Comparison of ENCODE assay signal across 21 mouse cellular contexts in the genomic region with DNA sequence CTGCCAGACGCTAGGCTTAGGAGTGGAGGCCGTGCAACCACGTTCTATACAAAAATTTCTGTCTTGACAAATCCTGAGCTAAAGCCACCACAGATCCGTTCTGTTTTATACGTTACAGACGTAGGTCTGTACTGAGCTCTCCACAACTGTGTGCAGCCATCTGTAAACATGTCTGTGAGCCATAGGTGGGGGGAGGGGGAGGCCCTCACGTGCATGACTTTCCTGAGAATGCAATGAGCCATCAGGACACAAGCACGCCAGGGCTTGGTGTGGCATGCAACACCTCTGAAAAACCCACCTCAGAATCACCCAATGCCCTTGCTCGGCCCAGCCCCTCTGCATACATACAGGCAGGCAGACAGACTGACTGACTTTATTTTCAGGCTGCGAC. TPM values are rescaled to one million over a fixed set of nuclear protein-coding genes. Genes with fewer than 3 reads are reported as not detected.
A peak's percentile ranks its signal among the peaks of the same experiment; 100 is the strongest.
DNase-seq lines count a peak whose midpoint lies in the region; ATAC-seq lines count a peak whose summit lies in the region.
"Had no signal": no experiment of that assay in that cellular context is flagged by ENCODE, and none has a peak within 500 bp of the region (broad histone marks: within the 10 kb centered on the region; RNA-seq: fewer than 3 reads in every experiment).

No protein-coding gene starts in this region.

- no peak for ATAC-seq in hindbrain, embryonic 13.5 days (ENCODE audit: low FRiP score)
- ATAC-seq in embryonic facial prominence, embryonic 14.5 days (ENCODE audit: low read depth) = peak; percentile 37; the same call in 1 of the 2 replicates
- ATAC-seq in neural tube, embryonic 15.5 days (ENCODE audit: low FRiP score) = no peak
- ATAC-seq: activated CD4-positive, CD25-positive, alpha-beta regulatory T cell, adult 4 months; forebrain, embryonic 14.5 days; intestine, embryonic 16.5 days had no signal

- H3K9ac ChIP-seq in hindbrain, embryonic 13.5 days = no peak overlapping the region
- no peak overlapping the region for H3K9ac ChIP-seq in embryonic facial prominence, embryonic 14.5 days (ENCODE audit: low read depth, low read length)
- H3K9ac ChIP-seq in neural tube, embryonic 15.5 days (replicated peaks) = no peak overlapping the region
- H3K9ac ChIP-seq: embryonic facial prominence, embryonic 12.5 days; limb, embryonic 15.5 days; liver, embryonic 14.5 days; lung, embryonic 14.5 days; midbrain, embryonic 12.5 days had no signal

- H3K4me2 ChIP-seq in hindbrain, embryonic 13.5 days = no peak overlapping the region
- no peak overlapping the region for H3K4me2 ChIP-seq in embryonic facial prominence, embryonic 14.5 days (ENCODE audit: low read depth, low read length)
- H3K4me2 ChIP-seq in neural tube, embryonic 15.5 days = no peak overlapping the region
- H3K4me2 ChIP-seq: embryonic facial prominence, embryonic 12.5 days; heart, embryonic 11.5 days; limb, embryonic 15.5 days; lung, embryonic 14.5 days; midbrain, embryonic 12.5 days had no signal

- 81% methylated on average over 10 of the region's 10 CpGs for WGBS in hindbrain, embryonic 13.5 days
- WGBS in hindbrain, embryonic 10.5 days = 83% methylated on average over 10 of the region's 10 CpGs
- 42% methylated on average over 10 of the region's 10 CpGs for WGBS in embryonic facial prominence, embryonic 14.5 days
- 67% methylated on average over 10 of the region's 10 CpGs for WGBS in neural tube, embryonic 15.5 days

- no peak overlapping the region for H3K4me3 ChIP-seq in hindbrain, embryonic 13.5 days
- H3K4me3 ChIP-seq in hindbrain, embryonic 10.5 days = no peak overlapping the region
- no peak overlapping the region for H3K4me3 ChIP-seq in embryonic facial prominence, embryonic 14.5 days (ENCODE audit: low read depth, low read length)
- H3K4me3 ChIP-seq in neural tube, embryonic 15.5 days (replicated peaks) = no peak overlapping the region
- H3K4me3 ChIP-seq: embryonic facial prominence, embryonic 12.5 days; limb, embryonic 15.5 days; midbrain, embryonic 12.5 days had no signal

- no peaks in the 10 kb centered on the region for H3K36me3 ChIP-seq in hindbrain, embryonic 13.5 days
- no peaks in the 10 kb centered on the region for H3K36me3 ChIP-seq in hindbrain, embryonic 10.5 days
- H3K36me3 ChIP-seq in embryonic facial prominence, embryonic 14.5 days (ENCODE audit: control insufficient read depth, insufficient read depth, low read length) = no peaks in the 10 kb centered on the region
- H3K36me3 ChIP-seq in neural tube, embryonic 15.5 days = no peaks in the 10 kb centered on the region
- H3K36me3 ChIP-seq: embryonic facial prominence, embryonic 12.5 days; G1E; limb, embryonic 15.5 days; midbrain, embryonic 12.5 days had no signal

- H3K27ac ChIP-seq in hindbrain, embryonic 13.5 days = peak overlapping the region; percentile 35; the same call in 1 of the 2 replicates
- no peak overlapping the region for H3K27ac ChIP-seq in hindbrain, embryonic 10.5 days
- H3K27ac ChIP-seq in embryonic facial prominence, embryonic 14.5 days (replicated peaks; ENCODE audit: low read depth, low read length) = no peak overlapping the region
- H3K27ac ChIP-seq in neural tube, embryonic 15.5 days (replicated peaks) = no peak overlapping the region
- H3K27ac ChIP-seq: embryonic facial prominence, embryonic 12.5 days; liver, embryonic 14.5 days; midbrain, embryonic 12.5 days had no signal

- no peaks in the 10 kb centered on the region for H3K9me3 ChIP-seq in hindbrain, embryonic 13.5 days
- H3K9me3 ChIP-seq in hindbrain, embryonic 10.5 days = no peaks in the 10 kb centered on the region
- H3K9me3 ChIP-seq in embryonic facial prominence, embryonic 14.5 days (ENCODE audit: control insufficient read depth, low read length) = no peaks in the 10 kb centered on the region
- H3K9me3 ChIP-seq in neural tube, embryonic 15.5 days (replicated peaks) = no peaks in the 10 kb centered on the region
- H3K9me3 ChIP-seq: embryonic facial prominence, embryonic 12.5 days; G1E; limb, embryonic 15.5 days; midbrain, embryonic 12.5 days had no signal

- H3K27me3 ChIP-seq in hindbrain, embryonic 13.5 days = no peaks in the 10 kb centered on the region
- H3K27me3 ChIP-seq in hindbrain, embryonic 10.5 days (ENCODE audit: insufficient read depth, poor library complexity, severe bottlenecking) = no peaks in the 10 kb centered on the region
- H3K27me3 ChIP-seq in embryonic facial prominence, embryonic 14.5 days (replicated peaks; ENCODE audit: control insufficient read depth, insufficient read depth, low read length) = no peaks in the 10 kb centered on the region
- no peaks in the 10 kb centered on the region for H3K27me3 ChIP-seq in neural tube, embryonic 15.5 days (replicated peaks)
- H3K27me3 ChIP-seq: embryonic facial prominence, embryonic 12.5 days; limb, embryonic 15.5 days; midbrain, embryonic 12.5 days had no signal

- no peak for DNase-seq in hindbrain, embryonic 10.5 days (ENCODE audit: low spot score)
- peak; percentile 5 for DNase-seq in kidney, postnatal 14 days
- DNase-seq in kidney, adult 9 months = no peak
- peak; percentile 29 to 45 for DNase-seq in B cell, adult 2 months
- no peak for DNase-seq in embryonic facial prominence, embryonic 14.5 days (ENCODE audit: low spot score)
- DNase-seq: adrenal gland, adult 8-10 months; cerebellum, adult 11-12 months; lung, embryonic 14.5 days; right cerebral cortex, postnatal 14 days; thymus, postnatal 25 days had no signal

- H3K4me1 ChIP-seq in hindbrain, embryonic 13.5 days (replicated peaks) = peaks cover 11% of the 10 kb centered on the region
- peaks cover 15% of the 10 kb centered on the region for H3K4me1 ChIP-seq in hindbrain, embryonic 10.5 days (replicated peaks)
- peaks cover 3% of the 10 kb centered on the region; the same call in 1 of the 2 replicates for H3K4me1 ChIP-seq in embryonic facial prominence, embryonic 14.5 days (ENCODE audit: control insufficient read depth, insufficient read depth, low read length)
- peaks cover 10% of the 10 kb centered on the region; the same call in 1 of the 2 replicates for H3K4me1 ChIP-seq in neural tube, embryonic 15.5 days

RNA-seq across cellular contexts. Expression of a gene that starts 20.1 kb away (rescaled TPM):
- polyA plus RNA-seq in hindbrain, embryonic 13.5 days (2015; fragmentation: Nextera tagmentation; extraction: Ambion mirVana) = 848 and 849 TPM in 2 replicates
- polyA plus RNA-seq in hindbrain, embryonic 10.5 days (2016; fragmentation: Nextera tagmentation; extraction: Ambion mirVana) = 318 and 335 TPM in 2 replicates
- polyA plus RNA-seq in embryonic facial prominence, embryonic 14.5 days (2014; fragmentation: Nextera tagmentation; extraction: Ambion mirVana) = 270 and 324 TPM in 2 replicates
- polyA plus RNA-seq in neural tube, embryonic 15.5 days (2015; fragmentation: Nextera tagmentation; extraction: Ambion mirVana) = 804 and 915 TPM in 2 replicates

RNA-seq across cellular contexts. Expression of a gene that starts 21.4 kb away (rescaled TPM):
- 137 and 141 TPM in 2 replicates for polyA plus RNA-seq in hindbrain, embryonic 13.5 days (2015; fragmentation: Nextera tagmentation; extraction: Ambion mirVana)
- 94.7 and 96.3 TPM in 2 replicates for polyA plus RNA-seq in hindbrain, embryonic 10.5 days (2016; fragmentation: Nextera tagmentation; extraction: Ambion mirVana)
- polyA plus RNA-seq in embryonic facial prominence, embryonic 14.5 days (2014; fragmentation: Nextera tagmentation; extraction: Ambion mirVana) = 125 and 131 TPM in 2 replicates
- 119 and 129 TPM in 2 replicates for polyA plus RNA-seq in neural tube, embryonic 15.5 days (2015; fragmentation: Nextera tagmentation; extraction: Ambion mirVana)

RNA-seq across cellular contexts. Expression of a gene that starts 22.1 kb away (rescaled TPM):
- polyA plus RNA-seq in hindbrain, embryonic 13.5 days (2015; fragmentation: Nextera tagmentation; extraction: Ambion mirVana) = 1.8 and 2.7 TPM in 2 replicates
- 5.1 and 6.9 TPM in 2 replicates for polyA plus RNA-seq in hindbrain, embryonic 10.5 days (2016; fragmentation: Nextera tagmentation; extraction: Ambion mirVana)
- 4.9 and 6.9 TPM in 2 replicates for polyA plus RNA-seq in embryonic facial prominence, embryonic 14.5 days (2014; fragmentation: Nextera tagmentation; extraction: Ambion mirVana)
- polyA plus RNA-seq in neural tube, embryonic 15.5 days (2015; fragmentation: Nextera tagmentation; extraction: Ambion mirVana) = 0.81 and 0.88 TPM in 2 replicates
- polyA plus RNA-seq: G1E had no signal

RNA-seq across cellular contexts. Expression of a gene that starts 36.9 kb away (rescaled TPM):
- 8.0 and 9.3 TPM in 2 replicates for polyA plus RNA-seq in hindbrain, embryonic 13.5 days (2015; fragmentation: Nextera tagmentation; extraction: Ambion mirVana)
- 10.3 and 13.3 TPM in 2 replicates for polyA plus RNA-seq in hindbrain, embryonic 10.5 days (2016; fragmentation: Nextera tagmentation; extraction: Ambion mirVana)
- polyA plus RNA-seq in embryonic facial prominence, embryonic 14.5 days (2014; fragmentation: Nextera tagmentation; extraction: Ambion mirVana) = 6.8 and 8.2 TPM in 2 replicates
- polyA plus RNA-seq in neural tube, embryonic 15.5 days (2015; fragmentation: Nextera tagmentation; extraction: Ambion mirVana) = 8.3 and 8.7 TPM in 2 replicates

Comparison
In these comparisons a context has a peak if more than half of its experiments do, and no peak if none do; other contexts are left out.
1. DNase-seq: peak in kidney, postnatal 14 days (single experiment) and B cell, adult 2 months (2 of 2); none in hindbrain, embryonic 10.5 days (single experiment), kidney, adult 9 months (single experiment) and embryonic facial prominence, embryonic 14.5 days (single experiment).